Mouse (Mus musculus) ES-E14 (cell line): ENCODE results near the gene Tns1. TPM values are rescaled to one million over a fixed set of nuclear protein-coding genes. Genes with fewer than 3 reads are reported as not detected.

Source experiments
- DNase-seq: peaks from one replicate; pipeline ENCODE4 v3.0.0-alpha.2; 2013; ENCODE audit warnings: low read depth, low spot score
- H3K27ac ChIP-seq: 2 replicates; pipeline ENCODE4 v1.5.1; 2012; ENCODE audit warnings: low read depth, mild to moderate bottlenecking, low read length, moderate library complexity, mixed read lengths; ENCODE audit not compliant: poor library complexity, insufficient read depth, severe bottlenecking
- H3K36me3 ChIP-seq: 2 replicates; pipeline ENCODE4 v1.6.1; 2012; ENCODE audit warnings: mild to moderate bottlenecking, low read length, moderate library complexity, mixed read lengths; ENCODE audit not compliant: control insufficient read depth, poor library complexity, insufficient read depth, severe bottlenecking
- H3K4me1 ChIP-seq, 2 experiments: fragments of 150-350 bp in 1 of 2; sonication (generic) in 1 of 2; 2 replicates each; pipeline ENCODE4 v1.6.1; 2012; ENCODE audit warnings: low read length in 2 of 2, mild to moderate bottlenecking in 1 of 2, mixed read lengths in 1 of 2; ENCODE audit not compliant: control insufficient read depth in 2 of 2, insufficient read depth in 2 of 2, poor library complexity in 1 of 2
- H3K4me3 ChIP-seq, 2 experiments: fragments of 150-350 bp in 1 of 2; sonication (generic) in 1 of 2; 2 replicates each; pipeline ENCODE4 v1.5.1; 2012; ENCODE audit warnings: low read length in 2 of 2, low read depth in 1 of 2, mild to moderate bottlenecking in 1 of 2, mixed read lengths in 1 of 2; ENCODE audit not compliant: insufficient read depth in 1 of 2, poor library complexity in 1 of 2, severe bottlenecking in 1 of 2
- H3K9ac ChIP-seq: 2 replicates; pipeline ENCODE4 v1.6.1; 2012; ENCODE audit warnings: low read depth, mild to moderate bottlenecking, low read length, mixed read lengths; ENCODE audit not compliant: poor library complexity, insufficient read depth, severe bottlenecking
- H3K9me3 ChIP-seq: fragments of 150-350 bp; sonication (generic); 2 replicates; pipeline ENCODE4 v1.6.1; 2012; ENCODE audit warnings: low read depth, mild to moderate bottlenecking, low read length; ENCODE audit not compliant: control insufficient read depth, insufficient read depth
- CHD2 ChIP-seq: IDR thresholded peaks from 2 replicates; pipeline ENCODE4 v1.6.1; 2014; ENCODE audit warnings: mild to moderate bottlenecking, low read depth, low read length, inconsistent platforms
- HCFC1 ChIP-seq: IDR thresholded peaks from 2 replicates; pipeline ENCODE4 v1.6.1; 2012; ENCODE audit warnings: low read length, inconsistent platforms, borderline replicate concordance; ENCODE audit not compliant: insufficient read depth
- MAFK ChIP-seq: IDR thresholded peaks from 2 replicates; pipeline ENCODE4 v1.6.1; 2014; ENCODE audit warnings: mild to moderate bottlenecking, low read depth, low read length, inconsistent platforms; ENCODE audit not compliant: insufficient read depth
- ZC3H11A ChIP-seq: IDR thresholded peaks from 2 replicates; pipeline ENCODE4 v1.6.1; 2012; ENCODE audit warnings: low read depth, mild to moderate bottlenecking, inconsistent platforms, low read length, borderline replicate concordance
- ZNF384 ChIP-seq: IDR thresholded peaks from 2 replicates; pipeline ENCODE4 v1.6.1; 2012; ENCODE audit warnings: low read depth, low read length, inconsistent platforms
- in situ Hi-C, 2 experiments: fragments of 600-800 bp; cut with MboI; formaldehyde crosslinking; loops; one replicate each; pipeline ENCODE4 v1.15.1; 2025; ENCODE audit warnings: low sequenced_read_pairs in 2 of 2, inconsistent platforms in 1 of 2; ENCODE audit not compliant: unreplicated experiment in 2 of 2
- total RNA-seq: library from RNA; depleted of rRNA; stranded (reverse); fragments of 300-350 nt; gene quantifications from 2 replicates; pipeline ENCODE4 v1.2.3, GENCODE M21; 2012

Gene Tns1
- total RNA-seq, 1 experiment = 9.5 TPM

- Histone ChIP-seq H3K36me3 (no peaks in the 10 kb centered on the region), H3K9me3 (no peaks in the 10 kb centered on the region), H3K4me3 (no peak overlapping the region), H3K9ac (no peak overlapping the region), H3K4me1 (peaks cover 0 to 4% of the 10 kb centered on the region in 2 experiments; a peak in 1 of 4 replicates), H3K27ac (no peak overlapping the region)
- in situ Hi-C loops = loop anchor here (5.0 to 10.0 kb wide), 2 partner anchors 78 to 171 kb away; no protein-coding TSS in a partner anchor
- TF ChIP-seq ZC3H11A (no peak), HCFC1 (no peak), CHD2 (no peak), MAFK (no peak), ZNF384 (no peak)
- DNase-seq = no peak
Observed at GRCm38 (mm10) chr1:73906376-73906775, 217.9 kb downstream of the Tns1 start.

- Histone ChIP-seq H3K27ac (no peak overlapping the region), H3K4me1 (peaks cover 0 to 4% of the 10 kb centered on the region in 2 experiments; a peak in 1 of 4 replicates), H3K4me3 (no peak overlapping the region), H3K9me3 (no peaks in the 10 kb centered on the region), H3K9ac (no peak overlapping the region), H3K36me3 (no peaks in the 10 kb centered on the region)
- TF ChIP-seq ZC3H11A (no peak), MAFK (no peak), HCFC1 (no peak), ZNF384 (no peak), CHD2 (no peak)
- no peak for DNase-seq
- in situ Hi-C loops = loop anchor here (5.0 to 10.0 kb wide), 2 partner anchors 79 to 172 kb away; no protein-coding TSS in a partner anchor
Observed at GRCm38 (mm10) chr1:73905811-73906190, 218.4 kb downstream of the Tns1 start.

- TF ChIP-seq MAFK (no peak), CHD2 (no peak), HCFC1 (no peak), ZC3H11A (no peak), ZNF384 (no peak)
- in situ Hi-C loops = loop anchor here (5.0 to 10.0 kb wide), 2 partner anchors 80 to 172 kb away; no protein-coding TSS in a partner anchor
- no peaks in the 10 kb centered on the region for H3K9me3 ChIP-seq
- H3K4me3 ChIP-seq = no peak overlapping the region
- DNase-seq = no peak
- H3K9ac ChIP-seq = no peak overlapping the region
- H3K27ac ChIP-seq = no peak overlapping the region
- no peaks in the 10 kb centered on the region for H3K36me3 ChIP-seq
- peaks cover 0 to 4% of the 10 kb centered on the region in 2 experiments; a peak in 1 of 4 replicates for H3K4me1 ChIP-seq
Observed at GRCm38 (mm10) chr1:73905111-73905810, 219.0 kb downstream of the Tns1 start.

GRCm38 (mm10) chr1:73904641-73905040 lies 219.6 kb downstream of the Tns1 start:
- H3K4me1 ChIP-seq = peaks cover 0 to 4% of the 10 kb centered on the region in 2 experiments; a peak in 1 of 4 replicates
- H3K9ac ChIP-seq = no peak overlapping the region
- no peak for DNase-seq
- TF ChIP-seq HCFC1 = no peak
- no peak for TF ChIP-seq CHD2
- no peak for TF ChIP-seq MAFK
- no peak for TF ChIP-seq ZC3H11A
- TF ChIP-seq ZNF384 = no peak
- no peak overlapping the region for H3K4me3 ChIP-seq
- H3K9me3 ChIP-seq = no peaks in the 10 kb centered on the region
- in situ Hi-C loops = loop anchor here (5.0 to 10.0 kb wide), 3 partner anchors 80 to 173 kb away; no protein-coding TSS in a partner anchor
- H3K27ac ChIP-seq = no peak overlapping the region
- no peaks in the 10 kb centered on the region for H3K36me3 ChIP-seq
